Mouse (Mus musculus) macrophage (primary cell): ENCODE results near the gene Itgb2. TPM values are rescaled to one million over a fixed set of nuclear protein-coding genes. Genes with fewer than 3 reads are reported as not detected.

ENCODE experiments used
- H3K27ac ChIP-seq: fragments of 350-480 bp; formaldehyde crosslinking; 2 replicates; pipeline ENCODE4 v1.9.0; 2021
- H3K36me3 ChIP-seq: fragments of 350-480 bp; formaldehyde crosslinking; 2 replicates; pipeline ENCODE4 v1.9.0; 2021; ENCODE audit errors: inconsistent target
- H3K4me3 ChIP-seq: fragments of 350-480 bp; formaldehyde crosslinking; 2 replicates; pipeline ENCODE4 v1.9.0; 2021; ENCODE audit errors: inconsistent target
- H3K79me2 ChIP-seq: fragments of 350-480 bp; formaldehyde crosslinking; 2 replicates; pipeline ENCODE4 v1.9.0; 2021; ENCODE audit errors: inconsistent target
- WGBS: methylation state at CpG from one replicate; pipeline ENCODE4 v1.1.7; 2026; ENCODE audit warnings: inconsistent platforms; ENCODE audit not compliant: missing documents; 5-methylcytosine and 5-hydroxymethylcytosine counted together
- polyA plus RNA-seq: library from polyadenylated mRNA; stranded (reverse); fragments of 250-400 nt; gene quantifications from 3 replicates; pipeline ENCODE4 v1.2.4, GENCODE M21; 2018; ENCODE audit warnings: inconsistent platforms

Itgb2 gene
- polyA plus RNA-seq, 1 experiment from 2014 or later = 505 TPM

DNA sequence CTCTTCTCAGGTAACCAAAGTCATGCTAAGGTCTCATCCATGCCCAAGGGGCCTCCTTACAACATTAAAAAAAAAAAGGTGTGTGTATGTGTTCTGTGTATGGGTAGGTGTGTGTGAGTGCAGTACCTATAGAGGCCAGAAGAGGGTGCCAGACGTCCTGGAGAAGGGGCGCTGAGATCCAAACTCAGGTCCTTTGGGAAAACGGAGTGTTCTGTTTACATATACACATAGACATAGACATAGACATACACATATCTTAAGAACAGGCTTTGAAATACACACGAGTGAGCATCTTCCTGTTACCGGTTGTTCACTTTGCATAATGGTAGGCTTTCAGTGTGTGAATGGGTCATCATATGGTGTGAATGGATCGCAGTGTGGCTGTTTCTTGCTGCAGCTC, 74.1 kb downstream of the Itgb2 start:
- 98% methylated on average over 6 of the region's 6 CpGs for WGBS
- no peaks in the 10 kb centered on the region; the same call in 1 of the 2 replicates for H3K36me3 ChIP-seq
- peaks cover 25% of the 10 kb centered on the region for H3K79me2 ChIP-seq
- no peak overlapping the region for H3K4me3 ChIP-seq
- H3K27ac ChIP-seq = no peak overlapping the region

DNA sequence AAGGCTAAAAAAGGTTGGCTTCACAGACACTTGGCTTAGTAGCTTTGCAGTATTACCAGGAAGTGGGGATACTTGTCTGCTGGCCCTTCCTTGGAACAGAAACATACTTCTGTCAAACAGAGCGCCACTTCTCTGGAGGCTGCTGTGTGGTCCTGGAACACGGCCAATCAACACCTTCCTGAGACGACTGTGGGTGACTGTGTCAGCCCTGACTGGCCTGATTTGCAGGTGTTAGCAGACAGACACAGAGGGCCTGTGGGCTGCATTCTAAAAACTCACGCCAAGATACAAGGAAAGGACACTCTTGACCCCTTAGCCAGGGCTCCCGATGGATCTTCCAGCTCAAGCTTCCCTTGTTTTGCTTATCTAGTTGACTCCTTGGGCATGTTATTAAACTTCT, 74.9 kb downstream of the Itgb2 start:
- Histone ChIP-seq H3K27ac (no peak overlapping the region), H3K36me3 (peaks cover 2% of the 10 kb centered on the region; the same call in 1 of the 2 replicates), H3K79me2 (peaks cover 34% of the 10 kb centered on the region), H3K4me3 (no peak overlapping the region)
- WGBS = 74% methylated on average over 5 of the region's 5 CpGs

DNA sequence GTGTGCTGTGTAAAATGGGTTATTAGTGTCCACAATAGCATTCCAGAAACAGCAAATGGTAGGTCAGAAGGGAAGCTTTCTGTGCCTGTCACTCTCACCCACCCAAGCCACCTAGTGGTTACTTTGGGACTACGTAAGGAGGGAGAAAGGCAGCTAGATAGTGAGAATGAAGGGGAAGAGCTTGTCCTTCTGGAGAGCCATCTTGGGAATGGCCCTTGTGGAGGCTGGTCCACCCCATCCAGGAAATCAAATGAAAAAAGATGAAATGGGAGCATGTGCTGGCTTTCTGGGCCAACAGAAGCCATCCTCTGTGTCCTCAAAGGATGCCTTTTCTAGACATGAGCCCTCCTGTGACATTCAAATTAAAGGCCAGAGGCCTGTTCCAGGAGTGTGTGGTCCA, 75.3 kb downstream of the Itgb2 start:
- WGBS = 43% methylated on average over 1 of the region's 1 CpGs
- no peak overlapping the region for H3K4me3 ChIP-seq
- peak overlapping the region; percentile 36 for H3K27ac ChIP-seq
- peaks cover 38% of the 10 kb centered on the region for H3K79me2 ChIP-seq
- peaks cover 6% of the 10 kb centered on the region for H3K36me3 ChIP-seq

DNA sequence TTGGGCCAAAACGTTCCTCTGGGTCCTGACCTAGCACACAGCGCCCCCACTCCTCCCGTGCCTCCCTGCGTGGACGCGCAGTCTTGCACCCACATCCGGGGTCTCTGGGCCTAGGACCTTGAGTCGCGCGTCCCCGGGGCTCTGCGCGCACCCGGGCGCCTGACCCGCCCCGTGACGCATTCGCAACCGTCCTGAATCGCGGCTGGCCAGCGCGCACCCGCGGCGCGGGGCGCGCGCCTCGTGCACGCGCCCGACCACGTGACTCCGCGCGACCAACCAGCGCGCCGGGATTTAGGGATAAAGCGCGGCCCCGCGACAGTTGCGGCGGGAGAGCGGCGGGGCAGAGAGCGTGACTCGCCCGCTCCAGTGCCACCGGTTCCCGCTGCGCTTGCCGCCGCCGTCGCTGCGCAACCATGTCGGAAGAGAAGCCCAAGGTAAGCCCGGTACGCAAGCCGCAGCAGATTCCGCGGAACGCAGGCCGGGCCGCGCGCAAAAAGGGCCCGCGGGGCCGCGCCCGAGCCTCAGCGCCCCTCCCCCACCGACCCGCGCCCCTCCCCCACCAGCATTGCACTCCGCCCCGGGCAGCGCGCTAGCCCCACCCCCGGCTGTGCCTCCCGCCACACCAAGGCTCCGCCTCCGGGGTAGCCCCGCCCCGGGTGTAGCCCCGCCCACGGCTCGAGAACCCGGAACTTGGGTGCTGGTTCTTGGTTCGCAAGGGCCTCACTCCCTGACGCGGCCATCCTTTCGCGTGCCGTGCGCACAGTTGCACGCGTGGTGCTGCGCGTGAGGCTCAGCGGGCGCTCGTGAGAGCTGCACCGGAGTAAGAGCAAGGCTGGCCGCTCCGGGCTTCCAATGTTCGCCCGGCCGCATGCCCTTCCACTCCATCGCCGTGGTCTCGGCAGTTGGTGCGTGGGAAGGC, 76.1 kb downstream of the Itgb2 start, which contains the start of the genes Sumo3 and Gm49325:
TSS of gene Sumo3 (plus strand) at position 190 of the 919 bp plus-strand sequence.
TSS of gene Gm49325 (plus strand) at position 290 of the 919 bp plus-strand sequence.
- WGBS = 1% methylated on average over 102 of the region's 119 CpGs
- peaks cover 46% of the 10 kb centered on the region for H3K79me2 ChIP-seq
- peaks cover 14% of the 10 kb centered on the region for H3K36me3 ChIP-seq
- peak within 1 kb of the TSS; percentile 70 for H3K4me3 ChIP-seq
- H3K27ac ChIP-seq = peak within 1 kb of the TSS; percentile 76

DNA sequence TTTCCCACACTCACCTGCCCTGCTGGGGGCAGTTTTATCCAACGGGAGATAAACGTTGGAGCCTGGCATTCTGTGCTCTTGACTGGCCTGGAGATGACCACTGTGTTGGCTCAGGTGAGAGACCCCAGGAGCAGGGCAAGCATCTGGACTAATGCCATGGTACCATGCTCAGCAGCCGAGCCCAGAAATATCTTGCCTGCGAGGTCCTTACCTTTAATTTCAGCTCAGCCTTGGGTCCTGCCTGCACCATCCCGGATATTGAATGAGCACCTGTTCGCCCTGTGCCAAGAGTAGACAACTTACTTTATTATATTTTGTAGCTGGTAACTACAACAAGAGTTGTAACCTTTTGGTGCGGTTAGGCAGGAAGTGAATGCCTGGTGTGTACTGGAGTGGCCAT, 76.8 kb downstream of the Itgb2 start:
- WGBS = 10% methylated on average over 7 of the region's 7 CpGs
- Histone ChIP-seq H3K36me3 (peaks cover 21% of the 10 kb centered on the region), H3K27ac (peak overlapping the region; percentile 76), H3K79me2 (peaks cover 53% of the 10 kb centered on the region), H3K4me3 (peak overlapping the region; percentile 70)

DNA sequence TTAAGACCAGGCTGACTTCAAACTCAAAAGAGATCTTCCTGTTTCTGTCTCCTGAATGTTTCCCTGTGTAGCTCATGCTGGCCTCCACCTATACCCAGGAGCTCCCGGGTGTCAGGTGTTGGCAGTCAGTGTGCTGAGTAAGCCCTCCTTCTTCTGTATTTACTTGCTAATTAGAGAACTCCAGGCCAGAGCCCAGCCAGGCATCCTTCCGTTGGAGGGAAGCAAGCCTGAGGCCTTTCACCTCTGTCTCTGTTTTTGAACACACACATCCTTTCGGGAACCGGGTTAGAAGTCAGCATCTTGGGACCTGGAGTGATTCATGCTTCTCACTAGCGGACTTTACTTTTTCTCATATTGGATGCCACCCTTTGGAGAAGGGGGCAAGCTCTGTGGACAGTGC, 77.4 kb downstream of the Itgb2 start:
- peak overlapping the region; percentile 76 for H3K27ac ChIP-seq
- peaks cover 59% of the 10 kb centered on the region for H3K79me2 ChIP-seq
- H3K36me3 ChIP-seq = peaks cover 21% of the 10 kb centered on the region
- 22% methylated on average over 5 of the region's 5 CpGs for WGBS
- H3K4me3 ChIP-seq = peak overlapping the region; percentile 70

DNA sequence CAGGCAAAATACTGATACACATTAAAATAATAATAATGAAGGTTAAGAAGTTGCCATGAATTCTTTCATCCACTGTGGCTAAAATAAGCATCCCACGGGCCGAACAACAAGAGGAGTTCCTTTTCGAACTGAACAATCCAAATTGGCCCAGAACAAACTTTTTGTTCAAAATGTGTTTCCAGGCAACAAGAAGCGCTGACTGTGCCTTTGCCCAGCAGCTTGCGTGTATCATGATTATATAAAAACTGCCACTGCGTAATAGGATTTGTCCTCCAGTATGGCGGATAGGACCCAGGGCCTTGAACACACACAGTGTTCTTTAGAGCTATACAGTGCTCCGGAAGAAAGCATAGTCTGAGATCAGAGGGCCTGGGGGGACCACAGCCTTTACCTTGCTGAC, 78.5 kb downstream of the Itgb2 start:
- Histone ChIP-seq H3K27ac (no peak overlapping the region), H3K79me2 (peaks cover 67% of the 10 kb centered on the region), H3K36me3 (peaks cover 21% of the 10 kb centered on the region), H3K4me3 (no peak overlapping the region)
- 93% methylated on average over 8 of the region's 8 CpGs for WGBS

DNA sequence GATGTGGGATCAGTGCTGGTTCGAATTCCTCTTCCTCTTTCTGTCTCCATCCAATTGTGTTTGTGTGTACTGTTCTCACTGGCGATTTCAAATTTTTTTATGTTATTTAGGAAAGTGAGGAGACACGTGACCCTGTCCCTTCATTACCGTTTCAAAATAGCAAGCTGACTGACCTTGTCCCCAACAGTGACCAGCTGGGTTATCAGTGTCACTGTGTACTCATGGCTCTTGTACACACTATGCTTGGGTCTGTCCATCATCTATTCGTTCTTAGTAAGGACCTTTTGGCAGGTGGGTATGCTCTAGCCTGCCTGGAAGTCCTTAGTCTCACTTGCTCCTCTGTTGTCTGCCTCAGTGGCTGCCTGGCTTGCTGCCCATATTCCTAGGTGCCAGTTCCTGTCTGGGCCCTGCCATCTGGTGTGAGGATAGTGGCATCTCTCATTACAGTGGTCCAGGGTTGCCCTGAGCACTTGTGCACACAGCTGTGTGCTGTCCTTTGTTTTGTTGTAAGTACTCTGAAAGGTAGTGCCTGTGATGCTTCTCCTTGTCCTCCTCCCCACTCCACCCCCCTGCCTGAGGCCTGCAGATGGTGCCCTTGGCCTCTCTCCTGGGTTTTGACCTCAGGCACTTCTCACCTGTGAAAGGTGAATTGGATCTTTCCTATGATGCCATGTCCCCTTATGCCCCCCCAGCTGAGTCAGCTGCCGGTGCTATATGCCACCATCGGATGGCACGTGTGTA, 80.3 kb downstream of the Itgb2 start:
- Histone ChIP-seq H3K36me3 (peaks cover 21% of the 10 kb centered on the region), H3K79me2 (peaks cover 79% of the 10 kb centered on the region), H3K27ac (no peak overlapping the region), H3K4me3 (no peak overlapping the region)
- WGBS = 82% methylated on average over 8 of the region's 8 CpGs

DNA sequence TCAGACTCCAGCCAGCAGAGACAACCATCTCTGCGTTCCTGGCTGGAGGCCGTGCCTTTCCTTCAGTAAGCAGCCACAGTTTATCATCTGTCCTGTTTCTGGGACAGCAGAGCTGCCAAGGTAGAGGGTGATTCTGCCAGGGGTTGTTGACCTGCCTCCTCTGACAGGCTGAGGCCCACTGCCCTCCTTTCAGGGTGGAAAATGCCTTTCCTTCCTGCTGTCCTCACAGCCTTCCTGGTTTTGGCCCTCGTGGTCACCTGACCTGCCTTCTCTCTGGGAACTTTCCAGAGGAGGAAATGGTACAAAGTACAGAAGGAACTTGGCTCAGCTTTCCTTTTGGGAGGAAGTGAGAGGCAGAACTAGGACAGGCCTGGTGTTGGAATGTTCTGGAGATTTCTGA, 83.4 kb downstream of the Itgb2 start:
- Histone ChIP-seq H3K79me2 (peaks cover 63% of the 10 kb centered on the region), H3K36me3 (peaks cover 39% of the 10 kb centered on the region), H3K27ac (peak overlapping the region; percentile 77), H3K4me3 (no peak overlapping the region)
- WGBS = 54% methylated on average over 3 of the region's 3 CpGs

Other genes starting within 250 kb of the Itgb2 start
- 0.04 to 0.91 TPM (median 0.16 TPM) in 3 replicates for gene Adarb1, start 112.0 kb upstream of the Itgb2 start, polyA plus RNA-seq
- gene Fam207a, start 14.5 kb upstream of the Itgb2 start, polyA plus RNA-seq = 16.8 to 38.8 TPM (median 21.1 TPM) in 3 replicates
- gene Pttg1ip, start 51.5 kb downstream of the Itgb2 start, polyA plus RNA-seq = 99.5 to 103 TPM (median 102 TPM) in 3 replicates
- 105 to 245 TPM (median 141 TPM) in 3 replicates for gene Sumo3, start 75.8 kb downstream of the Itgb2 start, polyA plus RNA-seq
- 3.3 TPM in 1 of 3 replicates, not detected in the others for gene Gm49325, start 75.9 kb downstream of the Itgb2 start, polyA plus RNA-seq
- 50.6 to 63.6 TPM (median 52.1 TPM) in 3 replicates for gene Ube2g2, start 92.0 kb downstream of the Itgb2 start, polyA plus RNA-seq
- gene Tspear, start 156.3 kb downstream of the Itgb2 start, polyA plus RNA-seq = not detected in 3 replicates
- gene Gm19402, start 160.5 kb downstream of the Itgb2 start, polyA plus RNA-seq = not detected in 3 replicates
- gene Gm9508, start 167.0 kb downstream of the Itgb2 start, polyA plus RNA-seq = not detected in 3 replicates
- gene Gm10272, start 176.4 kb downstream of the Itgb2 start, polyA plus RNA-seq = not detected in 3 replicates
- gene Gm10024, start 181.2 kb downstream of the Itgb2 start, polyA plus RNA-seq = not detected in 3 replicates
- not detected in 3 replicates for gene Gm10142, start 185.6 kb downstream of the Itgb2 start, polyA plus RNA-seq
- gene Krtap12-1, start 190.3 kb downstream of the Itgb2 start, polyA plus RNA-seq = not detected in 3 replicates
- gene Gm10100, start 196.2 kb downstream of the Itgb2 start, polyA plus RNA-seq = not detected in 3 replicates
- not detected in 3 replicates for gene Gm18596, start 212.4 kb downstream of the Itgb2 start, polyA plus RNA-seq
- gene Gm9736, start 221.1 kb downstream of the Itgb2 start, polyA plus RNA-seq = not detected in 3 replicates
- not detected in 3 replicates for gene Gm3233, start 229.4 kb downstream of the Itgb2 start, polyA plus RNA-seq
- gene Gm3238, start 241.1 kb downstream of the Itgb2 start, polyA plus RNA-seq = not detected in 3 replicates
- not detected in 3 replicates for gene Gm7138, start 246.7 kb downstream of the Itgb2 start, polyA plus RNA-seq